Mouse (Mus musculus) hindbrain, embryonic 11.5 days (tissue): ENCODE results near the gene Acyp2. TPM values are rescaled to one million over a fixed set of nuclear protein-coding genes. Genes with fewer than 3 reads are reported as not detected.

Source experiments
- ATAC-seq: fragments of 200-750 bp; cut with Nextera tagmentation; 2 replicates; pipeline ENCODE4 v1.8.0; 2017; ENCODE audit warnings: mild to moderate bottlenecking, moderate TSS enrichment, moderate library complexity; ENCODE audit not compliant: low FRiP score
- DNase-seq: peaks from one replicate; pipeline ENCODE4 v3.0.0-alpha.2; 2015; ENCODE audit warnings: low spot score
- H3K27ac ChIP-seq: fragments of 300-500 bp; sonication (generic); 2 replicates; pipeline ENCODE4 v1.5.1; 2014; ENCODE audit warnings: mild to moderate bottlenecking, low read depth, low read length
- H3K27me3 ChIP-seq: fragments of 300-500 bp; sonication (generic); 2 replicates; pipeline ENCODE4 v1.6.1; 2014; ENCODE audit warnings: mild to moderate bottlenecking, low read length, moderate library complexity, mixed read lengths; ENCODE audit not compliant: control insufficient read depth, insufficient read depth
- H3K36me3 ChIP-seq: fragments of 300-500 bp; sonication (generic); 2 replicates; pipeline ENCODE4 v1.6.1; 2014; ENCODE audit warnings: mild to moderate bottlenecking, low read length, moderate library complexity, mixed read lengths; ENCODE audit not compliant: control insufficient read depth, insufficient read depth
- H3K4me1 ChIP-seq: fragments of 300-500 bp; sonication (generic); replicated peaks from 2 replicates; pipeline ENCODE4 v1.6.1; 2014; ENCODE audit warnings: low read length, mixed read lengths; ENCODE audit not compliant: control insufficient read depth, insufficient read depth
- H3K4me2 ChIP-seq: fragments of 300-500 bp; sonication (generic); replicated peaks from 2 replicates; pipeline ENCODE4 v1.6.1; 2014; ENCODE audit warnings: mild to moderate bottlenecking, low read depth, low read length
- H3K4me3 ChIP-seq: fragments of 300-500 bp; sonication (generic); 2 replicates; pipeline ENCODE4 v1.5.1; 2014; ENCODE audit warnings: low read depth, low read length
- H3K9ac ChIP-seq: fragments of 300-500 bp; sonication (generic); 2 replicates; pipeline ENCODE4 v1.6.1; 2014; ENCODE audit warnings: low read depth, low read length
- H3K9me3 ChIP-seq: fragments of 300-500 bp; sonication (generic); 2 replicates; pipeline ENCODE4 v1.6.1; 2016; ENCODE audit warnings: low read length; ENCODE audit not compliant: control insufficient read depth
- WGBS: fragments of 180-500 bp; shearing (Covaris S2); extraction: QIAGEN DNeasy Blood & Tissue Kit; methylation state at CpG from one replicate; pipeline ENCODE4 v1.1.7; 2014; 5-methylcytosine and 5-hydroxymethylcytosine counted together
- polyA plus RNA-seq: library from polyadenylated mRNA; unstranded; fragments of >200 nt; fragmentation: Nextera tagmentation; extraction: Ambion mirVana; gene quantifications from 2 replicates; pipeline ENCODE4 v1.2.1, GENCODE M21; 2014

Gene Acyp2
- polyA plus RNA-seq, 1 experiment from 2014 or later = 12.4 TPM

GRCm38 (mm10) chr11:30471751-30472593, 177.4 kb downstream of the Acyp2 start, which contains the start of gene 4930505A04Rik:
TSS of gene 4930505A04Rik (minus strand) at chr11:30471827.
- 8% methylated on average over 17 of the region's 17 CpGs for WGBS

GRCm38 (mm10) chr11:30471187-30471586, 178.2 kb downstream of the Acyp2 start:
- H3K36me3 ChIP-seq = no peaks in the 10 kb centered on the region

More at GRCm38 (mm10) chr11:30471751-30472593, 177.4 kb downstream of the Acyp2 start, which contains the start of gene 4930505A04Rik:
- Histone ChIP-seq H3K4me1 (no peaks in the 10 kb centered on the region), H3K4me3 (peak within 1 kb of the TSS; percentile 42), H3K9me3 (no peaks in the 10 kb centered on the region), H3K36me3 (no peaks in the 10 kb centered on the region), H3K27ac (no peak within 1 kb of the TSS), H3K9ac (peak within 1 kb of the TSS; percentile 67), H3K4me2 (peak within 1 kb of the TSS; percentile 59), H3K27me3 (no peaks in the 10 kb centered on the region)
- DNase-seq (peak; percentile 94), ATAC-seq (peak; percentile 98)

More at GRCm38 (mm10) chr11:30471187-30471586, 178.2 kb downstream of the Acyp2 start:
- no peak overlapping the region for H3K4me3 ChIP-seq
- H3K4me1 ChIP-seq = no peaks in the 10 kb centered on the region
- H3K27ac ChIP-seq = no peak overlapping the region
- peak; percentile 6 for DNase-seq
- H3K9me3 ChIP-seq = no peaks in the 10 kb centered on the region
- ATAC-seq = no peak; the same call in 1 of the 2 replicates
- no peaks in the 10 kb centered on the region for H3K27me3 ChIP-seq
- H3K9ac ChIP-seq = no peak overlapping the region
- 75% methylated on average over 8 of the region's 8 CpGs for WGBS
- H3K4me2 ChIP-seq = no peak overlapping the region

Other genes starting within 250 kb of the Acyp2 start
- 0.28 TPM in 1 of 2 replicates, not detected in the other for gene 4930505A04Rik, start 177.8 kb downstream of the Acyp2 start, polyA plus RNA-seq
- gene Psme4, start 122.1 kb upstream of the Acyp2 start, polyA plus RNA-seq = 36.8 and 48.5 TPM in 2 replicates
- gene Gpr75, start 235.8 kb upstream of the Acyp2 start, polyA plus RNA-seq = 1.2 and 1.7 TPM in 2 replicates
- 29.5 and 33.7 TPM in 2 replicates for gene Asb3, start 235.8 kb upstream of the Acyp2 start, polyA plus RNA-seq